Mouse (Mus musculus) layer of hippocampus, adult 9-11 months (tissue): ENCODE measurements around the gene Trim25.
A peak's percentile ranks its signal among the peaks of the same experiment; 100 is the strongest.
"Not testable (repeated sequence)": the region's sequence is repeated elsewhere in the genome, so short reads cannot be mapped to it uniquely, and the experiment has no call there.

Experiments
- DNase-seq: peaks from one replicate; pipeline ENCODE4 v3.0.0; 2022

The Trim25 gene

GRCm38 (mm10) chr11:89025603-89026002 is 26.4 kb downstream of the Trim25 start:
- DNase-seq = no peak

- no peak for DNase-seq
Measured at GRCm38 (mm10) chr11:89026117-89026516, 26.9 kb downstream of the Trim25 start.

- no peak for DNase-seq
Measured at GRCm38 (mm10) chr11:89027955-89028361, 28.8 kb downstream of the Trim25 start.

GRCm38 (mm10) chr11:89028871-89029405 is 29.8 kb downstream of the Trim25 start:
- DNase-seq = no peak

GRCm38 (mm10) chr11:89030552-89030951 is 31.4 kb downstream of the Trim25 start:
- DNase-seq = no peak

- DNase-seq = no peak
Measured at GRCm38 (mm10) chr11:89031189-89031588, 32.0 kb downstream of the Trim25 start.

GRCm38 (mm10) chr11:89034592-89034991 is 35.4 kb downstream of the Trim25 start:
- DNase-seq = no peak

GRCm38 (mm10) chr11:89035552-89035951 is 36.4 kb downstream of the Trim25 start:
- no peak for DNase-seq

- no peak for DNase-seq
Measured at GRCm38 (mm10) chr11:89038496-89038895, 39.3 kb downstream of the Trim25 start.

GRCm38 (mm10) chr11:89039325-89039724 is 40.1 kb downstream of the Trim25 start:
- no peak for DNase-seq

GRCm38 (mm10) chr11:89041073-89041472 is 41.9 kb downstream of the Trim25 start:
- DNase-seq = not testable (repeated sequence)

- DNase-seq = no peak
Measured at GRCm38 (mm10) chr11:89043046-89043445, 43.9 kb downstream of the Trim25 start.

- not testable (repeated sequence) for DNase-seq
Measured at GRCm38 (mm10) chr11:89045501-89045900, 46.3 kb downstream of the Trim25 start.

- DNase-seq = no peak
Measured at GRCm38 (mm10) chr11:89046021-89046420, 46.8 kb downstream of the Trim25 start.

- no peak for DNase-seq
Measured at GRCm38 (mm10) chr11:89051767-89052166, 52.6 kb downstream of the Trim25 start.

- peak; percentile 52 for DNase-seq
Measured at GRCm38 (mm10) chr11:89055931-89056690, 56.9 kb downstream of the Trim25 start.

- no peak for DNase-seq
Measured at GRCm38 (mm10) chr11:89058515-89059270, 59.5 kb downstream of the Trim25 start.

- no peak for DNase-seq
Measured at GRCm38 (mm10) chr11:89059919-89060422, 60.8 kb downstream of the Trim25 start.

- DNase-seq = peak; percentile 93
Measured at GRCm38 (mm10) chr11:89060423-89061089, 61.4 kb downstream of the Trim25 start.

GRCm38 (mm10) chr11:89061362-89061761 is 62.2 kb downstream of the Trim25 start:
- DNase-seq = no peak

- no peak for DNase-seq
Measured at GRCm38 (mm10) chr11:89064312-89064711, 65.1 kb downstream of the Trim25 start.

GRCm38 (mm10) chr11:89065297-89065696 is 66.1 kb downstream of the Trim25 start:
- DNase-seq = no peak

- no peak for DNase-seq
Measured at GRCm38 (mm10) chr11:89066126-89066525, 67.0 kb downstream of the Trim25 start.
